Mouse (Mus musculus): ENCODE results near the gene 2310011J03Rik. TPM values are rescaled to one million over a fixed set of nuclear protein-coding genes. Genes with fewer than 3 reads are reported as not detected.

2310011J03Rik gene
- 68.9 and 81.5 TPM in 2 replicates for total RNA-seq (2012; rRNA removed)
- polyA plus RNA-seq (2012; ENCODE audit: insufficient read depth in 1 of 2, insufficient read length in 2 of 2, low read depth in 1 of 2, low replicate concordance in 2 of 2, missing spikeins in 1 of 2): 10 to 100 TPM in 1 of 2 experiments, not detected in 1; 65.7 TPM

GRCm38 (mm10) chr10:80320340-80320760, at the start of gene 2310011J03Rik:
Gene 2310011J03Rik (minus strand): TSS chr10:80320537.
- DNase-seq (ENCODE audit: low read depth, low spot score): peak; percentile 98
- H3K9ac ChIP-seq (ENCODE audit: control insufficient read depth, low read depth, low read length, poor library complexity, severe bottlenecking): peak within 1 kb of the TSS; percentile 86
- H3K27ac ChIP-seq (ENCODE audit: control insufficient read depth, low read depth, low read length): peak within 1 kb of the TSS; percentile 88
- peak within 1 kb of the TSS; percentile 66 to 79 for H3K4me3 ChIP-seq (ENCODE audit: control insufficient read depth in 1 of 2, insufficient read depth in 1 of 2, low read depth in 2 of 2, low read length in 2 of 2)
- H3K4me1 ChIP-seq (ENCODE audit: control insufficient read depth in 1 of 2, insufficient read depth in 2 of 2, low read length in 2 of 2): peaks cover 0 to 38% of the 10 kb centered on the region in 2 experiments; a peak in 3 of 4 replicates
- no peaks in the 10 kb centered on the region for H3K9me3 ChIP-seq (replicated peaks; ENCODE audit: insufficient read depth, low read length)
- peaks cover 0 to 11% of the 10 kb centered on the region in 2 experiments; a peak in 2 of 4 replicates for H3K36me3 ChIP-seq (ENCODE audit: control insufficient read depth in 1 of 2, insufficient read depth in 2 of 2, low read length in 2 of 2)
- H3K27me3 ChIP-seq (ENCODE audit: control insufficient read depth in 1 of 2, insufficient read depth in 2 of 2, low read length in 2 of 2): no peaks in the 10 kb centered on the region
- H3K79me2 ChIP-seq (ENCODE audit: control insufficient read depth, insufficient read depth, low read length, poor library complexity): peaks cover 39% of the 10 kb centered on the region
- TF ChIP-seq EP300 (IDR thresholded peaks at IDR 0.05; ENCODE audit: low read depth in 1 of 2, low read length in 2 of 2) (0 out of 4 replicates have a peak, but pooled peaks of 1 of the 2 experiments have one; percentile 14), KAT2A (conservative IDR thresholded peaks at IDR 0.05; ENCODE audit: low read depth, low read length) (no peak; the same call in 1 of the 2 replicates), UBTF (IDR thresholded peaks at IDR 0.05; ENCODE audit: borderline replicate concordance, insufficient read depth, low read depth, low read length) (no peak), CTCF (IDR thresholded peaks at IDR 0.05 in 2 of 3, conservative IDR thresholded peaks at IDR 0.05 in 1 of 3; ENCODE audit: control insufficient read depth in 1 of 3, insufficient read depth in 1 of 3, low read depth in 2 of 3, low read length in 3 of 3, poor library complexity in 1 of 3, severe bottlenecking in 1 of 3) (no peak), MAX (IDR thresholded peaks at IDR 0.05; ENCODE audit: low read length) (peak; percentile 28), HCFC1 (IDR thresholded peaks at IDR 0.05; ENCODE audit: low read depth, low read length) (peak; percentile 88), GABPA (IDR thresholded peaks at IDR 0.05; ENCODE audit: low read depth, low read length) (no peak), TAL1 (IDR thresholded peaks at IDR 0.05; ENCODE audit: low read length) (no peak), MAZ (IDR thresholded peaks at IDR 0.05; ENCODE audit: low read depth, low read length) (0 out of 2 replicates have a peak, but pooled peaks have one; percentile 47), MAFK (IDR thresholded peaks at IDR 0.05; ENCODE audit: borderline replicate concordance, low read depth, low read length) (no peak), NRF1 (IDR thresholded peaks at IDR 0.05; ENCODE audit: insufficient read depth, low read depth, low read length, poor library complexity, severe bottlenecking) (no peak), ELF1 (IDR thresholded peaks at IDR 0.05; ENCODE audit: low read depth, low read length) (peak; percentile 99), USF2 (IDR thresholded peaks at IDR 0.05; ENCODE audit: borderline replicate concordance in 1 of 2, insufficient read depth in 1 of 2, low read depth in 1 of 2, low read length in 2 of 2) (no peak), MXI1 (IDR thresholded peaks at IDR 0.05; ENCODE audit: low read depth, low read length) (peak; percentile 66; the same call in 1 of the 2 replicates), TBP (IDR thresholded peaks at IDR 0.05; ENCODE audit: low read depth, low read length) (peak; percentile 75; the same call in 1 of the 2 replicates), CHD1 (IDR thresholded peaks at IDR 0.05; ENCODE audit: low read depth, low read length) (no peak), TCF12 (IDR thresholded peaks at IDR 0.05; ENCODE audit: low read depth, low read length) (peak; percentile 35; the same call in 1 of the 2 replicates), SMC3 (IDR thresholded peaks at IDR 0.05; ENCODE audit: low read depth, low read length) (no peak), POLR2A (IDR thresholded peaks at IDR 0.05; ENCODE audit: control insufficient read depth in 1 of 2, insufficient read depth in 1 of 2, low read depth in 1 of 2, low read length in 2 of 2, poor library complexity in 1 of 2) (peak; percentile 81 to 94), NELFE (IDR thresholded peaks at IDR 0.05; ENCODE audit: low read depth, low read length) (peak; percentile 87), ZC3H11A (IDR thresholded peaks at IDR 0.05; ENCODE audit: low read depth, low read length) (no peak), ZKSCAN1 (IDR thresholded peaks at IDR 0.05; ENCODE audit: low read depth, low read length) (no peak), MYC (IDR thresholded peaks at IDR 0.05; ENCODE audit: low read depth, low read length) (peak; percentile 1; the same call in 1 of the 2 replicates), ETS1 (IDR thresholded peaks at IDR 0.05; ENCODE audit: low read depth, low read length) (peak; percentile 46), RCOR1 (IDR thresholded peaks at IDR 0.05; ENCODE audit: low read depth, low read length) (no peak), GATA1 (IDR thresholded peaks at IDR 0.05; ENCODE audit: low read depth, low read length) (no peak), ZNF384 (IDR thresholded peaks at IDR 0.05; ENCODE audit: low read depth, low read length) (no peak), JUND (IDR thresholded peaks at IDR 0.05; ENCODE audit: low read depth, low read length) (no peak), ZMIZ1 (IDR thresholded peaks at IDR 0.05; ENCODE audit: low read depth, low read length) (peak; percentile 85), MEF2A (IDR thresholded peaks at IDR 0.05; ENCODE audit: extremely low read depth, insufficient replicate concordance, low read depth, low read length, poor library complexity, severe bottlenecking) (no peak), CHD2 (IDR thresholded peaks at IDR 0.05; ENCODE audit: low read length) (no peak), BHLHE40 (IDR thresholded peaks at IDR 0.05; ENCODE audit: borderline replicate concordance, low read depth, low read length) (no peak), E2F4 (IDR thresholded peaks at IDR 0.05; ENCODE audit: borderline replicate concordance, low read depth, low read length) (no peak), POLR2AphosphoS2 (IDR thresholded peaks at IDR 0.05; ENCODE audit: low read length) (peak; percentile 86), MYB (IDR thresholded peaks at IDR 0.05; ENCODE audit: low read depth, low read length) (no peak), SIN3A (IDR thresholded peaks at IDR 0.05; ENCODE audit: low read length) (peak; percentile 95), RAD21 (IDR thresholded peaks at IDR 0.05; ENCODE audit: low read depth, low read length) (no peak)

Measured in MEL (cell line).